Mouse (Mus musculus) CH12.LX (cell line): ENCODE measurements around the gene Ppan.

Experiments
- CHD1 ChIP-seq: IDR thresholded peaks from 2 replicates; pipeline ENCODE4 v1.6.1; 2012; ENCODE audit warnings: low read depth, low read length, improper control_type of control experiment, inconsistent platforms
- CTCF ChIP-seq, 2 experiments: IDR thresholded peaks in 1 of 2; conservative IDR thresholded peaks in 1 of 2; 2 replicates each; pipeline ENCODE4 v1.5.1; 2011 to 2012; ENCODE audit warnings: low read depth in 2 of 2, low read length in 2 of 2, improper control_type of control experiment in 1 of 2, inconsistent platforms in 1 of 2, mild to moderate bottlenecking in 1 of 2, moderate library complexity in 1 of 2
- E2F4 ChIP-seq: IDR thresholded peaks from 2 replicates; pipeline ENCODE4 v1.6.1; 2011; ENCODE audit warnings: low read depth, low read length, improper control_type of control experiment; ENCODE audit not compliant: insufficient replicate concordance
- ETS1 ChIP-seq: conservative IDR thresholded peaks from 2 replicates; pipeline ENCODE4 v1.6.1; 2012; ENCODE audit warnings: low read depth, mild to moderate bottlenecking, inconsistent platforms, low read length, improper control_type of control experiment, moderate library complexity
- JUN ChIP-seq: IDR thresholded peaks from 2 replicates; pipeline ENCODE4 v1.6.1; 2011; ENCODE audit warnings: low read depth, mild to moderate bottlenecking, low read length, improper control_type of control experiment, moderate library complexity; ENCODE audit not compliant: insufficient read depth
- MAFK ChIP-seq: IDR thresholded peaks from 2 replicates; pipeline ENCODE4 v1.6.1; 2011; ENCODE audit warnings: low read length, improper control_type of control experiment; ENCODE audit not compliant: insufficient replicate concordance
- MAX ChIP-seq: IDR thresholded peaks from 2 replicates; pipeline ENCODE4 v1.6.1; 2011; ENCODE audit warnings: low read length, improper control_type of control experiment
- NRF1 ChIP-seq: IDR thresholded peaks from 2 replicates; pipeline ENCODE4 v1.6.1; 2014; ENCODE audit warnings: low read depth, mild to moderate bottlenecking, inconsistent platforms, low read length, improper control_type of control experiment, moderate library complexity
- POLR2A ChIP-seq: IDR thresholded peaks from 2 replicates; pipeline ENCODE4 v1.6.1; 2011; ENCODE audit warnings: low read depth, mild to moderate bottlenecking, improper control_type of control experiment, low read length
- RAD21 ChIP-seq: IDR thresholded peaks from 2 replicates; pipeline ENCODE4 v1.6.1; 2011; ENCODE audit warnings: low read depth, mild to moderate bottlenecking, low read length, improper control_type of control experiment, moderate library complexity
- TBP ChIP-seq: conservative IDR thresholded peaks from 2 replicates; pipeline ENCODE4 v1.6.1; 2011; ENCODE audit warnings: low read depth, low read length, improper control_type of control experiment
- UBTF ChIP-seq: IDR thresholded peaks from 2 replicates; pipeline ENCODE4 v1.6.1; 2012; ENCODE audit warnings: low read depth, mild to moderate bottlenecking, inconsistent platforms, low read length, improper control_type of control experiment, moderate library complexity
- ZKSCAN1 ChIP-seq: IDR thresholded peaks from 2 replicates; pipeline ENCODE4 v1.6.1; 2012; ENCODE audit warnings: low read depth, inconsistent platforms, low read length, improper control_type of control experiment, borderline replicate concordance
- ZNF384 ChIP-seq: IDR thresholded peaks from 2 replicates; pipeline ENCODE4 v1.6.1; 2012; ENCODE audit warnings: low read depth, low read length, improper control_type of control experiment, inconsistent platforms

DNA sequence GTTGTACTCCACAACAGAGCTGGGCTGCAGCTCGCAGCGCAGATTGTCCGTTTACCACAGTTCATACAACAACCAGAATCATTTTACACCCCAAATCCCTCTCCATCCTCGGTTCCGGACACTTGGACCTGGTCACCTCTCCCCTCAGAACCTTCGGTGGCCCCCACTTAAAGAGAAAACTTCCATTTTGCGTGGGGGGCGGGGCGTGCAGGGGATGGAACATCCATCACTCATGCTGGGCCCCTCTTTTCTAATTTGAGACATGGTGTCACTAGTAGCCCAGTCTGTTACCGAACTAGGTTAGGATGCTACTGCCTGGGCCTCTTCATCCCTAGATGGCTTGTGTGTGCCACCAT lies 9.3 kb upstream of the Ppan start:
- no peak for TF ChIP-seq E2F4
- no peak for TF ChIP-seq POLR2A
- no peak for TF ChIP-seq ZNF384
- TF ChIP-seq ZKSCAN1 = no peak
- TF ChIP-seq NRF1 = no peak
- no peak for TF ChIP-seq ETS1
- TF ChIP-seq TBP = no peak; the same call in 1 of the 2 replicates
- TF ChIP-seq CHD1 = no peak
- TF ChIP-seq CTCF (conservative IDR thresholded peaks at IDR 0.05 in 1 of 2, IDR thresholded peaks at IDR 0.05 in 1 of 2; ENCODE audit: low read depth in 2 of 2, low read length in 2 of 2) = no peak
- no peak for TF ChIP-seq RAD21
- TF ChIP-seq JUN = no peak
- no peak for TF ChIP-seq UBTF
- no peak for TF ChIP-seq MAX
- TF ChIP-seq MAFK = no peak
